Mouse (Mus musculus) v-Abl transformed pro-B cells (cell line): ENCODE data around the gene Syngr2.

Experiments used
- in situ Hi-C, 2 experiments: fragments of 400-800 bp; cut with MboI; formaldehyde crosslinking; loops; one replicate each; pipeline ENCODE4 v1.15.1; 2025; ENCODE audit not compliant: unreplicated experiment in 2 of 2

The Syngr2 gene

DNA sequence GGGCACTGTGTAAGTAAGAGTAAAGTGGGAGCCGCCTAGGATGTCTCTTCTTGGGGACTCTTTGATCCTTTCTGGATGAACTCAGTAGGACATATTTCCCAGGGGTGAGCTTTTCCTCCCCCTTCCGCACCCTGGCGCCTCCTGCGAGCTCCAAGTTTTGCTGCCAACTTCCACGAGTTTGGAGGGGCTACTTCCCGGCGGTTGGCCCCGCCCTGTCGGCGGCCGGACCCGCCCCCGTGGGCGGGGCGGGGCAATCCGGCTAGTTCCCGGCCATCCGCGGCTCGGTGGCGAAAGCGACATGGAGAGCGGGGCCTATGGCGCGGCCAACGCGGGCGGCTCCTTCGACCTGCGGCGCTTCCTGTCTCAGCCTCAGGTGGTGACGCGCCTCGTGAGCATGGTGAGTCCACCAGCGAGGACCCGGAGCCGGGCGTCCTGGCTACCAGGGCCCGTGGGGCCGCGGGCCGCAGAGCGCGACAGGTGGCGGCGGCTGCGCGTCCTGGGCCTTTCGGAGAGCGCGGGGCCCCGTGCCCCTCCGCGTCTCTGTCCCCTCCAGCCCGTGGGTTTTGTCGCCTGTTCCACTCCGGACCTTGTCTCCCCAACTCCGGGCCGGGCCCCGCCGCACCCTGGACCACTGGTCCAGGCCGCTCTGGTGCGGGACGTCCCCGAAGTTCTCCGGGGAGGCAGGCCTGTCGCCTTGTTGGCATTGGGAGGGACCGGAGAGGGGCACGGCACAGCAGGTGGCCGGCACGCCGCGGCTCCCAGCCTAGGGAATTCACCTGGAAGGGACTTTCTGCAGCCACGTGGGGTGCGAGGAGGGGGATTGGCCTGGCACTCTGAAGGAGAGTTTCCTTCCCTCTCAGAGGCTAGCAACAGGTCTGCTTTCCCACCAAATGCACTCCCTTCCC, at the start of gene Syngr2, which contains the start of gene Gm20708:
Gene Syngr2 (plus strand): TSS at position 262 of the 905 bp plus-strand sequence.
Gene Gm20708 (plus strand): TSS at position 262 of the 905 bp plus-strand sequence.
- in situ Hi-C loops: no loop called here

DNA sequence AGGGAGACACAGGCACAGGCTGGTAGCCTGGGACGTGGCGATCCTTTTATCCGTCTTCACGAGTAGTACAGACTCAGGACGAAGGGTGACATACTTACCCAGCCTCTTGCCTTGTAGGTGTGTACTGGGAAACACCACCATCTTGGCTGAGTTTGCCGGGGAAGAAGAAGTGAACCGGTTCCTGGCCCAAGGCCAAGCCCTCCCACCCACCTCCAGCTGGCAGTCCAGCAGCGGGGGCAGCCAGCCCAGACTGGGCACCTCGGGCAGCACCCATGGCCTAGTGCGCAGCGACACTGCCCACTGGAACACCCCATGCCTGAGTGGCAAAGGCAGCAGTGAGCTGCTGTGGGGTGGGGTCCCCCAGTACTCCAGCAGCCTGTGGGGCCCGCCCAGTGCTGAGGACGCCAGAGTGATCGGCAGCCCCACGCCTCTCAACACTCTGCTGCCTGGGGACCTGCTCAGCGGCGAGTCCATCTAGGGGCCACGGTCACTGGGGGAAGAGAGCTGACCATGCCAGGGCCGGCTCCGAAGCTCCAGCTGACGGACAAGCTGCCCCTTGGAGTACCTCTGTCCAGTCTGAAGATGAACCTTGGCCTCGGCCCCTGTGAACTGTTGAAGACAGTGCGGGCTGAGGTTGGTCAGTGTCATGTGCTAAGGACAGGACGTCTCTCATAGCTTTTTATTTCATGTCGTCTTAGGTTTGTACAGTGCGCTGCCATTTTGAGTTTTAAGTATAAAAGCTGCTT, 48.9 kb upstream of the Syngr2 start:
- in situ Hi-C loops: no loop called here

DNA sequence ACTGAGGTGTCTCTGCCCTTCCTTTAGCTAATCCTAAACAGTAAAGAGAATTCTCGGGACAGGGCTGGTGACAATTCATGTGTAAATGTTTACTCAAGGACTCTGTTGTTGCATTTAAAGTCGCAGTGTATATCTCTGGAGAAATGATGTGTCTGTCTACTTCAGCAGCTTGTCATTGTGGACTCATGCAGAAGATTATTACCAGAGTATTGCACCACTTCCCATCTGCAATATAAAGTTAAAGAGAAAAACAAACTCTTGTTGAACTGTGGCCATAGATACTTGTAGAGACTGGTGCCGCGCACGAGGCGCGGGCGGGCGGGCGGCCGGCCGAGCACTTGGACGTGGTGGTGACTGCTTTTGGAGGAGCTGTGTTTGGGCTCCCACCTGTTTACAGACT, 47.7 kb upstream of the Syngr2 start:
- in situ Hi-C loops: no loop called here

DNA sequence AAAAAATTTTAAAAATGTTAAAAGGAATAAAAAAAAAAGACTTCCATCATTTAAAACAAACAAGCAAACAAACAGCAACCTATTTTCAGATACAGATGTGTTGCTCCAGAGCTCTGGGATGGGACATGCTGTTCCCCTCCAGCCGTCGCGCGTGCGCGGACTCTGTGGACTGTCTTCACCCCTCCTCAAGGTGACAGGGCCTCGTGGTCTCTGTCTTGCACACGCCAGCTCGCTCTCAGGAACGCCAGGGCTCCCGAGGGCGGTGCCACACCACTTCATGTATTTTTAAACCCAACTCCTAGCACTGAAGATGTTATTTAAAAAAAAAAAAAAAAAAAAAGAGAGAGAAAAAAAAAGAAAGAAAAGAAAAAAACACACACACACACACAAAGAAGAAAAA, 47.2 kb upstream of the Syngr2 start:
- in situ Hi-C loops: no loop called here

DNA sequence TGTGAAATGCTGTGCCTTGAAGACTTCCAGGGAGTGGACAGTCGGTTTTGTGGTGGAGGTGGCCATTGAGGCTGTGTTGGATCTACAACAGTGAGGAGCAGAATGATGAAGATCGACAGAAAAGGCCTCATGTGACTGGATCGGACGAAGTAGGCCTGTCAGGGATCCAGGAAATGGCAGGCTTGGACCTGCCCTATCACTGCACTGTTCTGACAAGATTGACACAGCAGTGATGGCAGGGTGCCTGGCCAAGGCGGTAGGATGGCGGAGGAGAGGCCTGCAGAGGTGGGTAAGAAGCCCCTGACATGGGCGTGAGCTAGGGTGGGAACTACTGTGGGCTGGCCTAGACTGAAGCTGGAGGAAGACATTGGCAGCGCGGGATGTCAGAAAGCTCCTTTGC, 45.1 kb upstream of the Syngr2 start:
- in situ Hi-C loops: no loop called here

DNA sequence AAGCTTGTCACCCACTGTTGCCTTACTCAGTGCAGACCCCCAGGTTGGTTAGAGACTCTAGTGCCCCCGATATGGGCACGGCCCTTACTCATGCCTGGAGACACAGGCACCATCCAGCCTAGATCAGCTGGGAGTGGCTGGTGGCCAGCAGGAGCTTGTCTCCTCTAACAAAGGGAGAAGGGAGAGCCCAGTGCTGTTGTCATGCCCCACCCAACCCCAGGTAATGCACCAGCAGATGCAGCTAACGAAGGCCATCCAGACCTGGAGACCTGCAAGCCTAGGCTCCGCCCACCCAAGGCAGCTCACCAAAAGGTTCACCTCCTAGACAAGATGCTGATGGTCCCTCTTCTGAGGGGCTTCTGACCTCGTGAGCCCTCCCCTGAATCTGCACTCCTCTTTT, 44.1 kb upstream of the Syngr2 start:
- in situ Hi-C loops: no loop called here

DNA sequence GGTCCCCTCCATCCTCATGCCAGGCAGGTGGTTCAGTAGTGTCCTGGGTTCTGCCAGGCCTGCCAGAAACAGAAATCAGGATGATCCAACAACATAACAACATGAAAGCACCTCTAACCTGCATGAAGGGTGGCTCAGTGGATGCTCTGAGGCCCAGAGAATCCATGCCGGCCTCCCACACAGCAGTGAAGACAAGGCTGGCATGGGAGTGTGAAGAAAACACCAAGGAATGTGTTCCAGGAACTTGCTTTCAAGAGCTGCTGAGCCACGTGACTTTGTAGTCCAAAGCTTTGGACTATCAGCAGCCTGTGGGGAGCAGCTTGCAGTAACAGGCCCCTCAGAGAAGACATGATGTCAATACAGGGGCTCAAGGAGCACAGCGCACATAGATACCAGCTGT, 43.2 kb upstream of the Syngr2 start:
- in situ Hi-C loops: no loop called here

DNA sequence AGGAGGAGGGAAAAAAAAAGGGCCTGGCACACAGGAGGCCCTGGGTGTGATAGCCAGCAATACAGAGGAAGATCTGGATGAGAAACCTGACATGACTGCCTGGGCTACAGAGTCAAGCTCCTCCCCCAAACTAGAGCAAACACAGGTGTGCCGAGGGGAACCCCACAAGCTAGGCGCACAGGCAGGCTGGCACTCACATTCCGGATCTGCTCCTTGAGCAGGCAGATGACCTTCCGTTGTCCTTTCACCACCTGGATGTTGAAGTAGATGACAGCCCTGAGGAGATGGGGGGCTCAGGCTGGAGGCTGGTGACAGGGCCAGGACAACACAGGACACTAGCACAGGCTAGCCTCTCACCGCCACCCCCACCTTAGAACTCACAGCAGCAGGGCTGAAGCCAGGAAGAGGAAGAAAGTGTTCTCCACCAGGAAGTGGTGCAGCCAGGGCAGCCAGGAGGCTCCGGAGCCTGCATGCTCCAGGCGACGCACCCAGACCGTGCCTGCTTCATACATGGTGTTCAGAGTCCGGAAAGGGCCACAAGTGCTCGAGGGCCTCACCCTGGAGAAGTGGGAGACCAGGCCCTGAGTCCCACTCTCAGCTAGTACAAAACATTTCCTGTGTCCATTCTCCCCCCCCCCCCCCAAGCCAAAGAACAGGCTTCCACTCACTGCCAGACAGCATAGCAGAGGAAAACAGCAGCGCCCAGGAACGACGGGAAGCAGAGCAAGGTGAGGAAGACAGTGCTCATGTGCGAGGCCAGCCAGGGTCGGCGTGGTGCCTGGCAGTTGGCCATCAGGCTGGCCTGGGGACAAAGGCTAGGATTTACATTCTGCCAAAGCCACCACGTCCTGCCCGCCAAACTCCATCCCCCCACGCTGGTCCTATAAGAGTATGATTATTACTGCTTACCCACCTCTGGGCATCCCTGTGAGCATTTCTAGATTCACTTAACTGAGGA, 40.5 kb upstream of the Syngr2 start:
- in situ Hi-C loops: no loop called here

DNA sequence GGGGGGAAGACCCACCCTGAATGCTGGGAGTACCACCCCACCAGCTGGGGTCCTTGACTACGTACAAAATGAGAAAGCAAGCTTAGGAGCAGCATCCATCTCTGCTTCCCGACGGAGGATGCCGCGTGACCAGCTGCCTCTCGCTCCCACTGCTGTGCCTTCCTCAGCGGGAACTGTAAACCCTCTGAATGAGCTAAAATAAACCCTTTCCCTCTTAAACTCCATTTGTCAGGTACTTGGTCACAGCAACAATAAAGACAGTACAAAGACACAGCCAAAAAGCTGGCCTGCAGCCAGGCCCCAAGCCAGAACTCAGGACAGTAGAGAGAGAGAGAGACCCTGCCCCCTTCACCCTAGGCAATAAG, 39.8 kb upstream of the Syngr2 start:
- in situ Hi-C loops: no loop called here

DNA sequence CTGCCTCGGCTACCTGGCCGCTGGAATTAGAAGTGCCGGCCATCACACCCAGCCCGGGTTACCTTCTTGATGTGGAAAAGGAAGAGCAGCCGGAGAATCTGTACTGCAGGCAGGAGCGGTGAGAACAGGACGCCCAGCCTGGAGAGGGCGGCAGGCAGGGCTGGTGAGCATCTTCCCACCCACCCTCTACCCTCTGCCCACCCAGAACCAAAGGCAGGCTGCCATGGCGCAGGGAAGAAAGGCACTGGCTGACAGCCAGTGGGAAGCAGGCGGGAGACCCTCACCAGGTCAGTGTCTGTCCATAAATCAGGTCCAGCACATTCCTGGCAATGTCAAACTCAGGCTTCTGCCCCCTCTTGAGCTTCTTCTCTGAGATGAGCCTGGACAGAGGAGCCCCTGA, 39.1 kb upstream of the Syngr2 start:
- in situ Hi-C loops: no loop called here

DNA sequence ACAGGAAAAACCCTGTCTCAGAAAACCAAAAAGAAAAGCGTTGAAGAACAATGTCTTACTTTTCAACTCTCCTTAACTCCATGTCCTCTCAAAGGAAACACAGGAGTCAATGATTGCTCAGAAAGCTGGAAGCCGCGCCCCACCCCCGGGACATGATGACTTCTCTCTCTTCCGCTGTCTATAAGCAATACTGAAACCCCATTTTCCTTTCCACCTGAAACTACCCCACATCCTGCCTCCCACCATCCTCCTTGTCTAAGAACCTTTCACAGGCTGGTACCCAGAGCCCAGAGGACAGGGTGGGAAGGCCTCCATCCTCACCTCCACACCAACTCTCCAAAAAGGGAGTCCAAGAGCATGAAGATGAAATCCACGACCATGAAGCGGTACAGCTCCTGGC, 37.1 kb upstream of the Syngr2 start:
- in situ Hi-C loops: no loop called here

DNA sequence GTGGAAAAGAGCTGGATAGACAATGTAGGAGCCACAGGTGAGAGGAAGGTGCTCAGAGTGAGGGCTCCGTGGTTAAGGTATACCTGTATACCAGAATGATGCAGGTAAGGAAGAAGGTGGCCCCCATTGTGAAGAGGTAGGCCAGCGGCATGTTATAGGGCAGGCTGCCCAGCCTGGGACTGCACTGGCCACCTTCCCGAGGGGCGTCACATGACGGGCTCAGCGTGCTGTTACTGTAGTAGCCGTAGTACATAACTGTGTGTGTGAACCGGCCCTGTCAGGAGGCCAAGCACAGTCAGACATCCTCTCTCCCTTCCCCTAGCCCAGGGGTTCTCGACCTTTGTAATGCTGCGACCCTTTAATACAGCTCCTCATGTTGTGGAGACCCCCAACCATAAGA, 34.5 kb upstream of the Syngr2 start:
- in situ Hi-C loops: no loop called here

DNA sequence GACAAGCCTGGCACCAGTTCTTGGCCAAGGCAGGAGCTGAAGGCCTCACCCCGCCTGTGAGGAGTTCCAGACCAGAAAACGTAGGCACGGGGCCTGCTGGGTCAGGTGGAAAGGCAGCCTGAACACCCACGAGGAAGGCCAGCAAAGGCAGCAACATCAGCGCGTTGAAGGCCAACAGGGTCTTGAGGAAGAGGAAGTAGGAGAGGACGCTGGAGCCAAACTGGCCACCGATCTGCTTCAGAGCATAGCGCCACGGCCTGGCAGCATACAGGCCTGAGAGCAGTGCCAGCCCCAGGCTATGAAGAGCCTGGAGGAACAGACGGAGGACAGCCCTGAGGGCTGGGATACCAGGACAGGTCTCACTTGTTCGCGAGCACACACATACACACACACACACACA, 33.9 kb upstream of the Syngr2 start:
- in situ Hi-C loops: no loop called here

DNA sequence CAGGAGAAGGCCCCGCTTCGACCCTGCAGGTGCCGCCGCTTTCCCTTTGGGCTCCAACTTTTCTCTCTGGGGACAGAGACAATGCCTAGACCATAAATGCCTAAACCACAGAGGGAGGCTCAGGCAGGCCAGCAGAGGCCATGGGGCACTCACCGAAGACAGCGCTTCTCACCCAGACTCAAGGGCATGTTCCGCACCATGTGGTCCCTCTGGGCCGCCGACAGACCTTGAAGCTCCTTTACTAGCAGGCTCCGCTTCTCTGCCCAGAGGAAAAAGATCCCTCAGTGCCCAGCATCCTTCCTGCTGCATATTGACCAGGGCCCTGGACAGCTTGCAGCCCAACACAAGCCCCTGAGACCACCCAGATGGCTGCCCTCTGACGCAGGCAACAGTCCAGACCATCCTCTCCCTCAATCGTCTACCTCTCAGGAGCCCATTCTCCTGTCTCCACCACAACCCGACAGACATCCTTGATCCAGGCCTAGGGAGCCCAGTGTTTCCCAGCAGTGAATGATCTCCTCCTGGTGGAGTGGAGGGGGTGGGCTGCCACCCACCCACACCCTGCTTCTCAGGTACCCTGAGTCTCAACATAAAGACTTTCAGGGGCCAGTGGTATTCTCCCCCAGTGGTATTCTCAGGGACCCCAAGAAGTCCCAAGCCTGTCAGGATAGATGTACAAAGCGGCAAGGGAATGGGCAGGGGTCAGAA, 33.2 kb upstream of the Syngr2 start:
- in situ Hi-C loops: no loop called here

DNA sequence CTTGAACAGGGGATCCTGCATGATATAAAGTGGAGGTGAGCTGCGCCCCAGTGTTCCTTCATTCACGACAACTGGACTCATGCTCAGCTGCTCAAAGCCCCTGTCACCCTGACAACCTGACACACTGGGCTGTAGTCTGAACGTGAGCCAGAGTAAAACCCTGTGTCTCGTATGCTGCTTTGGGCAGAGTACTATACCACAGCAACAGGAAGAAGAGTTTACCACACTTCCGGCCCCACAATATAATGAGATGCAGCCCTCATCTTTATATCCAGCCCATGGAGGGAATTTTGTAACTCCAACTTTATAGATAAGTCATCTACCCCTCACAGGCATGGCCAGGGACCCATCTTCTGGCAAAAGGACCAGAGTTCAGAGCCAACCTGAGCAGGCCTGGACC, 32.4 kb upstream of the Syngr2 start:
- in situ Hi-C loops: no loop called here

DNA sequence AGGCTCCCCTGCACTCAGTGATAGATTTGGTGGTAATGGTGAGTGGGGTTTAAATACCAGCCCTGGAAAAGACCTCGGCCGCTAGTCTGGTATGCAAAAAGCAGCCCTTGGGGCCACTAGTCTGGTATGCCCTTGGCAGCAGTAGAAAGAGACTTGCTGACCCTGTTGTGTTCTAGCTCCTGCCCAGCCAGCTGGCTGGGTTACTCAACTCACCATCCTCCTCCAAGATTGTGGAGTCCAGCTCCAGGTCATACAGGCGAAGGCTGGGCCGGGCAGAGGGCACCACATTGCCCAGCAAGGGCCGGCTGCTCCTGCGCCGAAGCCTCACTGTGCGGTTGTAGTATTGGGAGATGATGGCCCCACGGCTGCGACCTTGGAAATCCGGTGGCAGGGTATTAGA, 31.4 kb upstream of the Syngr2 start:
- in situ Hi-C loops: no loop called here

DNA sequence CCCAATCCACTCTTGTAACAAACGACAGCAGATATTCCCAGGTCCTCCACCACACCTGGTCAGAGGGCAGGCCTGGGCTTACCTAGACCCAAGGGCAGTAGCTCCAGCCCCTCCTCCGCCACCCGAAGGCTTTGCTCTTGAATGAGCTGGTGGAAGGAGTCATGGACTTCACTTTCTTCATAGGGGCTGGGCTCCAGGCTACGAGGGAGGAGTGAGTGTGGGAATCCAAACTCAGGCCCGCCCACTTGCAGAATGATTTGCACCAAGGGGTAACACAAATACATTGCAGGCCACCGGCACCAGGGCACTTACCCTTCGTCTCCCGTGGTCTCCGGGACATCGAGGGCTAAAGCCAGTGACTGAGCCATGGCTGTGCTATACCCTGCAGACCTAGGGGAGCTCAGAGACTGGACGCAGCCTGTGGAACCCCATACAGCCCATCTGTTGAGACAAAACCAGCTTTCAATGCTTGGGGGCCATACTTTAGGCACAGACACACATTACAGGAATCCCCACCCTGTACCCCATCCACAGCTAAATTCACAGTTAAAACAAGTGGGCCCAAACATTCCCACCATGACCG, 30.5 kb upstream of the Syngr2 start:
- in situ Hi-C loops: no loop called here

DNA sequence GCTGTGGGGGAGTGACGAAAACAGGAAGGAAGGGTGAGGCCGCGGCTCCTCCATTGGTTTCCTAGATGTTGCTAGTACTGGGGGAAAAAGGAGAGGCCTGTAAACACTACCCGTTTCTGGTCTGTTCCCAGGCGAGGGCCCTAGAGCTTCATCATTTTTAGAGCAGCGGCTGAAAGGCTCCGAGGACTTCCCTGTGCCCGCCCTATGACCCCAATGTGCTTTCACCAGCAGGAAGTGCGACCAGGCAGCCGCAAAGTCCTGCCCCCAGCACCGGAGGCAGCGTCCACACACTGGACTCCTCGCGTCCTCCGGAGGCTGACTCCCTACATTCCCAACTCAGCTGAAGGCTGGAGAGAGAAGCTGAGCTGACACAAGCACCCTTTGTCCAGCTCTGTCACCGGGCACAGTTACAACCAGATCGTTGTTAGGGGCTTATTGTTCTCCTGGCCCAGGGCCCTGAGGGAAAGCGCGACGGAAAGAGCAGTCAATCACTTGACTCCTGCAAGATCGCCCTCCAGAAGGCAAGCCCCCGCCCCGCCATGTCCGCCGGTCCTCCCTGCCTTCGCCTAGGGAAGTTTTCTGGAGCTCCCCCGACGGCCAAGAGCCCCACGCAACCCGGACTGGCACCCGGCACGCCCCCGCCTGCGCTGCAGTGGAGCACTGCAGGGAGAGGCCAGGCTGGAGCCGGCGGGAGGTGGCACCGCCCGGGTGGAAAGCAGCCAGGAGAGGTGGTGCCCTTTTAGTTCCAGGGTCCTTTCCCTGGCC, 29.9 kb upstream of the Syngr2 start:
- in situ Hi-C loops: no loop called here

DNA sequence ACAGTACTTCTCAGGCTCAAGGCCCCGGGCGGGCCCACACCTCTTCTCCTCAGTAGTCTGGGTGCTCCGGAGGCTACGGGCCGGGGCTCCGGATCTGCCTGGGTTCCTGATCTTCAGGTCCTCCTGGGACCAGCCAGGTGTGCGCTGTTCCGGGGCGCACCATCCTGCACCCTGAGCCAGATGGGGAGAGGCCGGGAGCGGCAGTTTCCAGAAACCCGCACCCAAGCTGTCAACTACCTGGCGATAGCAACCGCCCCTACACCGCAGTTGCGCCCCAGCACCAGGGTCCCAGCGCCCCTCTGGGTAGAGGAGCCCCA, 29.3 kb upstream of the Syngr2 start:
- in situ Hi-C loops: no loop called here
